In genomic region chr19:58075252-58075651, GRCm38 (mm10) we compare ENCODE assay signal across 24 mouse cellular contexts.
DNase-seq lines count a peak whose midpoint lies in the region; ATAC-seq lines count a peak whose summit lies in the region.
"Had no signal": no experiment of that assay in that cellular context is flagged by ENCODE, and none has a peak within 500 bp of the region (broad histone marks: within the 10 kb centered on the region; RNA-seq: fewer than 3 reads in every experiment).

No protein-coding gene starts in this region.

- 47% methylated on average over 6 of the region's 6 CpGs for WGBS in kidney, embryonic 16.5 days
- WGBS in kidney, embryonic 14.5 days: 34% methylated on average over 6 of the region's 6 CpGs

- H3K4me2 ChIP-seq in kidney, embryonic 16.5 days (replicated peaks; ENCODE audit: low read depth, low read length): no peak overlapping the region
- no peak overlapping the region for H3K4me2 ChIP-seq in kidney, embryonic 14.5 days (replicated peaks; ENCODE audit: low read depth, low read length)
- H3K4me2 ChIP-seq: embryonic facial prominence, embryonic 13.5 days; embryonic facial prominence, embryonic 15.5 days; forebrain, embryonic 12.5 days had no signal

- H3K4me3 ChIP-seq in kidney, embryonic 16.5 days (ENCODE audit: low read length): no peak overlapping the region
- H3K4me3 ChIP-seq in kidney, embryonic 14.5 days (ENCODE audit: low read length): no peak overlapping the region
- H3K4me3 ChIP-seq: embryonic facial prominence, embryonic 13.5 days; embryonic facial prominence, embryonic 15.5 days; erythroblast, embryonic 14.5 days; forebrain, embryonic 10.5 days; forebrain, embryonic 12.5 days had no signal

- H3K9ac ChIP-seq in kidney, embryonic 16.5 days (replicated peaks; ENCODE audit: low read length): no peak overlapping the region
- no peak overlapping the region for H3K9ac ChIP-seq in kidney, embryonic 14.5 days (ENCODE audit: low read depth, low read length)
- H3K9ac ChIP-seq: embryonic facial prominence, embryonic 13.5 days; embryonic facial prominence, embryonic 15.5 days; forebrain, embryonic 12.5 days had no signal

- H3K4me1 ChIP-seq in kidney, embryonic 16.5 days (ENCODE audit: insufficient read depth, low read length): no peaks in the 10 kb centered on the region; the same call in 1 of the 2 replicates
- H3K4me1 ChIP-seq in kidney, embryonic 14.5 days (ENCODE audit: control insufficient read depth, insufficient read depth, low read length): no peaks in the 10 kb centered on the region
- H3K4me1 ChIP-seq: embryonic facial prominence, embryonic 15.5 days had no signal

- intact Hi-C loops in heart, postnatal 14 days (cut with DNase I): no loop called here

- no peak overlapping the region for H3K27ac ChIP-seq in kidney, embryonic 16.5 days (ENCODE audit: low read length)
- H3K27ac ChIP-seq in kidney, embryonic 14.5 days (ENCODE audit: low read depth, low read length): no peak overlapping the region
- H3K27ac ChIP-seq: embryonic facial prominence, embryonic 13.5 days; embryonic facial prominence, embryonic 15.5 days; forebrain, embryonic 10.5 days; forebrain, embryonic 12.5 days had no signal

- no peaks in the 10 kb centered on the region for H3K36me3 ChIP-seq in kidney, embryonic 16.5 days (ENCODE audit: insufficient read depth, low read length)
- no peaks in the 10 kb centered on the region for H3K36me3 ChIP-seq in kidney, embryonic 14.5 days (ENCODE audit: control insufficient read depth, insufficient read depth, low read length)
- H3K36me3 ChIP-seq: embryonic facial prominence, embryonic 13.5 days; embryonic facial prominence, embryonic 15.5 days; forebrain, embryonic 10.5 days; forebrain, embryonic 12.5 days had no signal

- H3K27me3 ChIP-seq in kidney, embryonic 16.5 days (ENCODE audit: insufficient read depth, low read length): no peaks in the 10 kb centered on the region
- no peaks in the 10 kb centered on the region for H3K27me3 ChIP-seq in kidney, embryonic 14.5 days (ENCODE audit: control insufficient read depth, insufficient read depth, low read length)
- H3K27me3 ChIP-seq: embryonic facial prominence, embryonic 13.5 days; embryonic facial prominence, embryonic 15.5 days had no signal

- H3K9me3 ChIP-seq in kidney, embryonic 16.5 days (ENCODE audit: low read length): no peaks in the 10 kb centered on the region
- no peaks in the 10 kb centered on the region for H3K9me3 ChIP-seq in kidney, embryonic 14.5 days (ENCODE audit: control insufficient read depth, low read length)
- H3K9me3 ChIP-seq: embryonic facial prominence, embryonic 13.5 days; embryonic facial prominence, embryonic 15.5 days; forebrain, embryonic 10.5 days; forebrain, embryonic 12.5 days had no signal

- DNase-seq in heart, adult 11 months: peak; percentile 40
- no peak for DNase-seq in heart, postnatal 14 days
- DNase-seq in kidney, adult 9 months: peak; percentile 18
- no peak for DNase-seq in kidney, postnatal 25 days
- peak; percentile 20 for DNase-seq in yolk sac, embryonic 10.5 days (ENCODE audit: low spot score)
- no peak for DNase-seq in lung, postnatal 10 days
- DNase-seq: adrenal gland, adult 2 months; adrenal gland, postnatal 10 days; adrenal gland, postnatal 25 days; cerebellum, adult 11 months; cerebellum, adult 18-20 months; cerebellum, adult 8-10 months; cerebellum, adult 9-11 months; cerebellum, postnatal 14 days; cerebellum, postnatal 36 days had no signal

- peak; percentile 63 for ATAC-seq in kidney, embryonic 16.5 days (ENCODE audit: low FRiP score, low TSS enrichment)
- no peak for ATAC-seq in kidney, embryonic 14.5 days (ENCODE audit: low FRiP score, low TSS enrichment)
- ATAC-seq: forebrain, embryonic 14.5 days; forebrain, embryonic 16.5 days had no signal

Comparison
In these comparisons a context has a peak if more than half of its experiments do, and no peak if none do; other contexts are left out.
1. DNase-seq: peak in heart, adult 11 months (single experiment), kidney, adult 9 months (single experiment) and yolk sac, embryonic 10.5 days (single experiment); none in heart, postnatal 14 days (0 of 2), kidney, postnatal 25 days (0 of 2) and lung, postnatal 10 days (single experiment).